Mouse (Mus musculus) bone marrow macrophage, adult 2 months (primary cell): Measurements from ENCODE around the gene Cmtr1.

Source experiments
- CTCF ChIP-seq: IDR thresholded peaks from 2 replicates; pipeline ENCODE4 v1.5.1; 2012; ENCODE audit warnings: low read depth, mild to moderate bottlenecking, low read length, moderate library complexity
- POLR2A ChIP-seq: IDR thresholded peaks from 2 replicates; pipeline ENCODE4 v1.6.1; 2012; ENCODE audit warnings: mild to moderate bottlenecking, low read depth, low read length, borderline replicate concordance

DNA sequence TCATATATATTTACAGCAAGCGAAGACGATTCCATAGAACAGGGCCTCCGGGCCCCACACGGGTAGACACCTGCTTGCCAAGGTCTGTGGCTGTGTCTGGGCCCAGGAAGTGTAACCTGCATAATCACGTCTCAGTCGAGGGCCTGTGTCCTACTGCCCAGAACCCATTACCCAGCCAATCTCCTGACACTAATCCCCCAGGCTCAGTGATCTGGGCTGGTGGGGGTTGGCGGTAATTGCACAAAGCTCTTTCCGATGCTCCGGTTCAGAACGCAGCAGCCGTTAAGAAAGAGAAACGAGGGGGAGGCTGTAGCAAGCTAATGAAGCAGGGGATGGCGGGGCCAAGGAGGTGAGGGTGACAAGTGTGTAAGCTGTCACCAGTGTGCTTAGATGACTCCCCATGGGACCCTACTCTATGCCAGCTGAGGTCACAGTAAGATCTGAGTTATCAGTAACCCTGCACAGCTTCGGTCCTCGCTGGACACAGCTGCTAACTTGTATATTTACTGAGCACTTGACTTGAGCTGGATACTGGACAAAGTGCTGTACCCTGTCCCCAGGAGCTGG is 76.1 kb downstream of the Cmtr1 start:
- TF ChIP-seq CTCF (no peak), POLR2A (no peak)
